In the genomic region with DNA sequence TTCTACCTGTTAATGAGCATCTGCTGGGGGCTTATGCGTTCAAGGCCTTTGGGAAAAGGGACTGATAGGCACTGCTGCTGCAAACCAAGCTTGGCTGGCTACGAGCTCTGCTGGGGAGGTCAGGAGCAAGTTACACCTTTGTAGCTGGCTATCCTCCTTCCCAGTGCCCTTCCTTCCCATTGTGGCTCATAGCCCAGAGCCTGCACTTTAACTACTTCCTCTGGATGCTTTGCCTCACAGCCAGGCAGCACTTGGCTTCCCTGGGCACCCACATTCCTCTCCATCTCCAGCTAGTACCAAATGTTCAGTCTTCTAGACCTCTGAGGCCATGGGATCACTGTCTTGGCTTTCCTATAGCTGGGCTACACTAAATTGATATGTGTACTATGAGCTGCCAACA, we compare ENCODE assay signal across 12 mouse cellular contexts.
"Had no signal": no experiment of that assay in that cellular context is flagged by ENCODE, and none has a peak within 500 bp of the region (broad histone marks: within the 10 kb centered on the region; RNA-seq: fewer than 3 reads in every experiment).

No protein-coding gene starts in this region.

- ATAC-seq: lung, postnatal 0 days; midbrain, embryonic 13.5 days had no signal

- H3K36me3 ChIP-seq: kidney, embryonic 15.5 days; liver, embryonic 15.5 days; midbrain, embryonic 13.5 days had no signal

- H3K9ac ChIP-seq: kidney, embryonic 15.5 days; liver, embryonic 15.5 days; midbrain, embryonic 13.5 days had no signal

- H3K4me1 ChIP-seq: kidney, embryonic 15.5 days; liver, embryonic 15.5 days; midbrain, embryonic 13.5 days had no signal

- H3K9me3 ChIP-seq: kidney, embryonic 15.5 days; liver, embryonic 15.5 days had no signal

- H3K4me3 ChIP-seq: kidney, embryonic 15.5 days; left cerebral cortex, adult 2 months; liver, embryonic 15.5 days; midbrain, embryonic 13.5 days had no signal

- DNase-seq: kidney, postnatal 14 days; lung, adult 2 months; lung, postnatal 36 days; right cerebral cortex, adult 18-20 months; right cerebral cortex, postnatal 25 days; thymus, postnatal 4 days had no signal

- H3K27ac ChIP-seq: kidney, embryonic 15.5 days; left cerebral cortex, adult 2 months; liver, embryonic 15.5 days; midbrain, embryonic 13.5 days had no signal

- H3K4me2 ChIP-seq: kidney, embryonic 15.5 days; liver, embryonic 11.5 days; liver, embryonic 15.5 days; midbrain, embryonic 13.5 days had no signal

- H3K27me3 ChIP-seq: liver, embryonic 15.5 days; midbrain, embryonic 13.5 days had no signal
